Mouse (Mus musculus) G1E (cell line): ENCODE data around the gene Cog5.

Experiments
- CTCF ChIP-seq: IDR thresholded peaks from 2 replicates; pipeline ENCODE4 v1.5.1; 2012; ENCODE audit warnings: low read depth, low read length, inconsistent platforms, mixed read lengths
- GATA1 ChIP-seq: IDR thresholded peaks from 2 replicates; pipeline ENCODE4 v1.6.1; 2012; ENCODE audit warnings: borderline replicate concordance, low read length, inconsistent platforms, mixed read lengths
- GATA2 ChIP-seq: IDR thresholded peaks from 2 replicates; pipeline ENCODE4 v1.6.1; 2012; ENCODE audit warnings: low read depth, low read length, inconsistent platforms, borderline replicate concordance
- POLR2AphosphoS5 ChIP-seq: IDR thresholded peaks from 2 replicates; pipeline ENCODE4 v1.6.1; 2012; ENCODE audit warnings: low read depth, low read length, inconsistent platforms; ENCODE audit not compliant: insufficient replicate concordance
- TAL1 ChIP-seq: conservative IDR thresholded peaks from 2 replicates; pipeline ENCODE4 v1.6.1; 2012; ENCODE audit warnings: low read depth, low read length, inconsistent platforms, mixed read lengths

GRCm38 (mm10) chr12:31826476-31826875 is 171.8 kb downstream of the Cog5 start:
- TF ChIP-seq GATA1, result no peak
- TF ChIP-seq CTCF, result no peak
- no peak for TF ChIP-seq GATA2
- TF ChIP-seq POLR2AphosphoS5, result no peak
- no peak for TF ChIP-seq TAL1
